Mouse (Mus musculus) 3T3-L1 (cell line): ENCODE data around the gene Rab37.

Source experiments
- DNase-seq: peaks from one replicate; pipeline ENCODE4 v3.0.0-alpha.2; 2015; ENCODE audit warnings: low read depth, low spot score

The Rab37 gene

DNA sequence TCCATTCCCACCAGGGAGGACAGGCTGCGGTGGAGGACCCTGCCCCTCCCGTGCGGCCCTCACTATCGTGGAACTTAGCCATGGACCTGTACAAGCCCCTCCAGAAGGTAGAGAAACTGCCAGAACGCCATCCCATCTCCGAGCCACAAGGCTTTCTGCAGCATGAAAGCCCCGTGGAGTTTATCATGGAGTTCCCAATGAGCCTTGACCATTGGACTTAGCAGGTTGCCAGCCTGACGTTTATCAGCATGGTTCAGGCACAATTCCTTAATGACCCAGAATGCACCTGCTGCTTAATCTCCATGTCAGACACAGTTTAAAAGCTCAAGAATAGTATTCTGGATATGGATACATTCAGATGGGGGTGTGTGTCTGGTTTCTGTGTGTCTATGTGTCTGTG, 6.2 kb upstream of the Rab37 start:
- DNase-seq: no peak

DNA sequence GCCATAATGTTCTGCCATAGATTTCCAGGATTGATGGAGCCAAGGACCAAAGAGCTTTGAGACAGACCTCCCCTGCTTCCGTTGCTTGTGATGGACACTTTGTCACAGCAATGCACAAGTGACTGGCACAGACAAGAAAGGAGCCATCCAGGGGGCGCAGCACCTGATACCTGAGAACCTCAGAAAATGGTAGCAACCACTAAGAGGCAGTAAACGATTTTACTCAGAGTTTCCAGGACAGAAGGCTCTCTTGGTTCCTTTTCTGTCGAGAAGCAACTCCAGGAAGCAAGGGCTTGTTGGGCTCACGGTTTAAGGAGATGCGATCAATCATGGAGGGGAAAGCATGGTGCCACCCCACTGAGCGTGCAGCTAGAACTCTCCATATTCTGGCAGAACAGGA, 5.0 kb upstream of the Rab37 start:
- DNase-seq: no peak

DNA sequence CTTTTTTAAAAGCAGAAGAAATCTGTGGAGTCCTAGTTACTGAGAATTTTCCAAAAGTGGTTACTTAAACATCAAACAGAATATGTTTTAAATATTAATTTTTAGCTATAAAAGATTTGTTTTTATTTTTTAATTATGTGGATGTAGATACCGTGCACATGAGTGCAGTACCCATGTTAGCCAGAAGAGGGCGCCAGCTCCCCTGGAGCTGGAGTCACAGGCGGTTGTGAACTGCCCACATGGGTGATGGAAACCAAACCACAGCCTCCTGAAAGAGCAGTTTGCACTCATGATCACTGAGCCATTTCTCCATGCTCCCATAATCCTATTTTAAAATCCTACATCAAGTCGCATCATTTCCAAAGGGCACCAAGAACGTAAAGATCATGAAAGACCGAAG, 1.4 kb upstream of the Rab37 start:
- DNase-seq: no peak

DNA sequence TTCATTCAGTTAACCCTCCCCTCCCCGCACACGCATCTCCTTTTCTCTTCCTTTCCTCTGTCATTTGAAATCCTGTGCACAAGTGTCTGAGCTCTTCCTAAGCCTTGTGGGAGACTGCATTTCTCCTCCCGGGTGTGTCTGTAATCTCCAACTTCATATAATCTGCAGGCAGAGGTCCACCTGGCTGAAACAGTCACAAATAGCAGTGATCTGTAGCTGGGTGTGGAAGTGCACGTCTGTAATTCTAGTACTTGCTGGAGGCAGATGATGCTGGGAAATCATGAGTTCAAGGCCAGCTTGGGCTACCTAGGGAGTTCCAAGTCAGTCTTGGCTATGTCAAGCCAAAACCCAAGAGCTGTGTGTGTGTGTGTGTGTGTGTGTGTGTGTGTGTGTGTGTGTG, 909 bp downstream of the Rab37 start:
- no peak for DNase-seq

DNA sequence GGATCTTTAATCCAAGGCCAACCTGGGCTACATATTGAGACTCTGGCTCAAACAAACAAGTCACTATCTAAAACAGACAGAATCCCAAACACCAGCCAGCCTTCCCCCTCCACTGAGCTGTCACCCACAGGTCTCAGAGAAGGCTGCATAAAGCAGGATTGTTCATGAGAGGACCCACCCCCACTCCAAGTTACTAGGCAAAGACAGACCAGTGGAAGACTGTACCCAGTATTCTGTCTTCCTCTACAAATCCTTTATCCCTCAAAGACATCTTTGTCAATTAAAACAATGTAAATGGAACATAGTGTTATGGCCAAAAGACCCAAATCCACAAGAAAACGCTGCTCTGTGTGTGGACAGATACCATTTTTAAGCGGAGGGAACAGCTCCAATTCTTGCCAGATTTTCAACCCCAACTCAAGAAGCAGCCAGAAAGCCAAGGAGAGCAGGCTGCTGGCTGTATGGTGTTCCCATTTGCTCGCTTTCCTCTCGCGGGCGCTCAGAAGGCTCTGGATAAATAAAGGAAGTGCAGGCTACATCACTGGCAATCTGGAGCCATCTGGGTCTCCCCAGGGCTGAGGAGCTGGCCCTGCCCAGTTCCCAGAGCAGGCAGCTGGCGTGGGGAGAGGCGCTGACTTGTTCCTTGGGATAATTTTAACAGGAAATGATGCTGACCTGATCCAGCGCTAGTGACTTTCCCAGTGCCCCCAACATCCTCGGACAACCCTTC, 7.1 kb downstream of the Rab37 start:
- no peak for DNase-seq

DNA sequence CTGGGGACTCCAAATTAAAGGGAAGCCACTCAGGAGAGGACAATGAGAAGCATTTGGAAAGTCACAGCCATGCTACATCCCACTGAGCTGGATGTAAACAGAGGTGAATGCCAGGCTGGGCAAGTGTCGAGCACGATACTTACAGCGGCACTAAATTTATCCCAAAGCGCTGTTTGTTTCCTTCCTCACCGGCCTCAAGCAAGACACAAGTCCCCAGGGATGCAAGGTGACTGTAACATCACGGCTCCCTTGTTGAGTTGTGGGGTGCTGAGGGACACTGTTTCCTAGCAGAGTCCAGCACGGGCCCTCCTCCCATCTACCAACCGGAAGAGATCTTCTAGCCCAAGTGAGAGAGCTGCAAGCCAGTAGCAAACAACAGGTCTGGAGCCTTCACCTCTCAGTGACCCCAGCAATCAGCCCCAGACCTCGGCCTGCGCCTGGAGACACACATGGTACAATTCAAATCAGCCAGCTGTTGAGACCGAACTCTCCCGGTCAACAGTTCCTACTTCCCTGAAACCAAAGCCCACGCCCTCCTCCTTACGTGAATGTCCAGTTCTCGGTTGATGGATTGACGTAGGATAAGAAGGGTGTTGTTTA, 8.1 kb downstream of the Rab37 start:
- no peak for DNase-seq

DNA sequence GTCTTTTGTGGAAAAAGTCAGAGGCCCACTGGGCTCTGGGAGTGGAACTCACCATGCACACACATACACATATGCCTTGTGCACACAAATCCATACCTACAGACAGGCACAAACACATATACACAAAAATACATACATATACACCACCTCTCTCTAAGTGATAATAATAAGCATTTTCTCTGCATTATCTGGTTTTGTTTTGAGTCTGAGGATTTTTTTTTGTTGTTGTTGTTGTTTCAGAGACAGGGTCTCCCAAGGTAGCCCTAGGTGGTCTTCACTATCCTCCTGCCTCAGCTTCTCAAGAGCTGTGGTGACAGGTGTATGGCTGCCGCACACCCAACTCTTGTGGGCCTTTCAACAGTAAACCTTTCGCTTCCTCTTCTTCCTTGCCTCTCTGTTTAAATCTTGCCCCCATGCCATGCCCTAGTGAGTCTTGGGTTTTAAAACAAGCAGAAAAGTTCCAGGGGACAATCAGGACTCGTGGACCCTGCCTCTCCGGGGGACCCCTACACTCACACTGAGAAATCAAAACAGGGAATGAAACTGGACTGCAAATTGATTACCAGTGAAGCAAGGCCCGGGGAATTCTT, 8.9 kb downstream of the Rab37 start:
- no peak for DNase-seq

DNA sequence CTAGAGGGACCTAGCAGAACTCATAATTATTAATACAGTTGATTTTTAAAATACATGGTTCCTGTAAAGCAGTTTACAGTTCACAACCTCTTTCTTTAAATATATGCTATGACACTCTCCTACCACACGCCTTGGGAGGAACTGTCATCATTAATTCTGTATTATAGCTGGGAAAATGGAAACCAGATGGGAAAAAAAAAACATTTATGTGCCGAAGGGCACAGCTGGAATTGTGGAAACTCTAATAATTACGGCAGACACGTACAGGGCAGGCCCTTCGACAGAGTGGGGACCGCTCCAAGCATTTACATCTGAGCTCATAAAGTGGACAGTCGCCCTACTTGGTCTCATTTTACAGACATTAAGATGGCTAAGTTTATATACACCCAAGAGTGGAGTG, 9.5 kb downstream of the Rab37 start:
- peak; percentile 17 for DNase-seq

DNA sequence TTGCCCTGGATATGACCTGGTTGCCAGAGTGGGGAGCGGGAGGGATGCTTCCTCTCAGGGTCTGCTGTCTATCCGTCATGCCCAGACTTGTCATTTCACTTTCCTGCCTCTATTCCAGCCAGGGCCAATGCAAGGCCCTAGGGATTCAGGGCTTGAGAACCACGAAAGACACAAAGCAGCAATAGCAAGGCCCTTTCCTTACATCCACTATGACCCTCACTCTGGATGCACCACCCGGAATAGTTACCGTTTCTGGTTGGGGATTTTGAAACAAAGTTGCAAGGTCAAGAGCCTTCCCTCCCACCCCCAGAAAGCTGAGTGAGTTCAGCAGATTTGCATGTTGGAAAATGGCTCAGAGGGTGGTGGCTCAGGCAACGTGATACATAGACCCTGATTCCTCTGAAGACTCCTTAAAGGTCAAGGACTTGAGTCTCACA, 10.4 kb downstream of the Rab37 start:
- DNase-seq: no peak

DNA sequence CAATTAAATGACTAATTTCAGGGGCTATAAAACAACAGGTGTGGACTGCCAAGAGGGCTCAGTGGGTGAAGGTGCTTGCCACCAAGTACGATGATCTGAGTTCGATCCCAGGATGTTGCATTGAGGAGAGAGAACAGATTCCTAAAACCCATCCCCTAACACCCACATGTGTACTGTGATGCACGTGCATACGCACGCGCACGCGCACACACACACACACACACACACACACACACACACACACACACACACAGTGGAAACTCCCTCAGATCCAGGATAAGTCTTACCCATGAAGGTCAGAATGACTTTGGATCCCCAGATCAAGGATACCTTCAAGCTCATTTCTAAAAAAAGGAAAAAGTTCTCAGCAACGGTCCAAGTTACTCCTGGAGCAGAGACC, 10.9 kb downstream of the Rab37 start:
- DNase-seq: no peak

DNA sequence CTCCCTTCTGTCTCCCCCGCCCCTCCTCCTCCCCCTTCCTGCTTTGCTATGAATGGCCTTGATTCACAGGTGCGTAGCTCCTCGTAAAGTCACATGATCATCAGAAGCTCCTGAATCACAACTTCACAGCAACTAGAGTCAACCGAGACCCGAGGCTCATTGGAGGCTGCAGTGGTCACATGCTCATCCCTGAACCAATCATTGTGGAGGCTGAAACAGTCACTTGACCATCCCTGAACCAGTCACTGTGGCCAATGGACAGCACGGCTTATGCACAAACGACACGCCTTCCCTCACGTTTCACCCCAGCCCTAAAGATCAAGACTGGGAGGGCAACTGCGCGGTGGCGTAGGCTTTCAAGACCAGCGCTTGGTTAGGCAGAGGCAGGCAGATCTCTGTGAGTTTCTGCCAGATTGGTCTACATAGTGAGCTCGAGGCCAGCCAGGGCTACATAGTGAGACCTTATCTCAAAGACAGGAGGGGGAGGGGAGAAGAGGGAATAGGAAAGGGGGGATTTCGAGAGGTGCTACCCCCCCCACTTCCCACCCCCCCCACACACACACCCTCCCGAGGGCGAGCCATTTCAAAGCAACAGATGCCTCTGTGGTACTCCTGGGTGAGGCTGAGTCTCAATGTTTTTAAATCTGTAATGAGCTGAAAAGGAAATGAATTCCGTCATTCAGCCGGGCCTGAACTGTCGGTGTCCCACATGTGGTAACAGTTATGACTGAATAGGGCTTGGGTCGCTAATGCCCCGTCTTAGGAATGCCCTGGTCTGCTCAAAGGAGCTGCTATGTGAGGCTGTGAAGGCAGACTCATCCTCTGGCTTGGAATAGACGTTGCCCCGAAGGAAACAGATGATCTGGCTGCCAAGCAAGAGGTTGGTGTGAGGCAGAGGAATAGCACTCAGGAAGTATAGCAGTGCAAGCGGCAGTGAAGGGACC, 12.5 kb downstream of the Rab37 start:
- peak; percentile 5 for DNase-seq

DNA sequence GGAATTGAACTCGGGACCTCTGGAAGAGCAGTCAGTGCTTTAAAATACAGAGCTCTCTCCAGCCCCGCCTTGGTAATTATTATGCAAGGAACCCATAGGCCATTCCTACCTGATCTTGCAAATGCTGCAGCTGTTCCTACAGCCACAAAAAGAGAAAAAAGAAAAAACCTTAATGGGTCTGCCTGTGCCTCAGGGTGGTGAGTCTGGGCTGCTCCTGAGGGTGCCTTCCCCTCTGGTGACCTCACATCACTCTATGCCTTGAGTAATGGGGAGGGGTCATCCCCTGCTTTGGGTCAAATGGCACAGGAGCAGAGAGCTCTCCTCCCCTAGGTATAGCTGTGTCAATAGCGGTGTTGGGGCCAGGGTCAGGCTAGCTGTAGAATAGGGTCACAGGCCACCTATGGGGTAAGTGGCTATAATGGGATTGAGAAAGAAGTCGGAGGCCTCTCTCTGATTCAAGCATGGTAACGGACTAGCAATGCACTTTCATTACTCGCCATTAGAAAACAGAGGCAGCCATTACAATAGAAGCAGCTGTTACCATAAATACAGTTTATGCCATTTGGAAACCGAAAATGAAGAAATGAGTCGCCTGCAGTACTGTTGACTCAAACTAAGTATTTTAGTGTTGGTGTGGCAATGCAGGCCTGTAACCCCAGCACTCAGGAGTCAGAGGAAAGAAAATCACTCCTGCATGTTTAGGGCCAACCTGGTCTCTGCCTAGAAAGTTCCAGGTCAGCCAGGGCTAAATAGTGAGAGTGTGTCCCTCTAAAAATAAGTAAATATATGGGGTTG, 13.7 kb downstream of the Rab37 start:
- DNase-seq: no peak

DNA sequence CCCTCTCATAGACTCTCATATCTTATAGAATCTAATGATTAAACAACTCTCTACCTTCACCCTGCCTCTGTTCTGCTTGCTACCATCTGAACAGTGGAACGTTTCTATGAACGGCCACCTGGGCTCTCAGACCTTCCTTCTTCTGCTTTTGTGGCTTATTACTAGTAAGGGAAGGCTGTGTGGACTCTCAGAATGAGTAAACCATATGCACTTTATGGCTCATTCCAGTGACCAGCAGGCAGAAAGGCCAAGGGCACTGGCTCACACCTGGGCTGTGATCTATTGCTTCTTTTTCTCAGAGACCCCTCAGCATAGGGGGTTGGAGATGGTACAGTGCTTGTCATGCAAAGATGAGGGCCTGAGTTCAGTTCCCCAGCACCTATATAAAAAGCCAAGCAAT, 15.4 kb downstream of the Rab37 start:
- no peak for DNase-seq

DNA sequence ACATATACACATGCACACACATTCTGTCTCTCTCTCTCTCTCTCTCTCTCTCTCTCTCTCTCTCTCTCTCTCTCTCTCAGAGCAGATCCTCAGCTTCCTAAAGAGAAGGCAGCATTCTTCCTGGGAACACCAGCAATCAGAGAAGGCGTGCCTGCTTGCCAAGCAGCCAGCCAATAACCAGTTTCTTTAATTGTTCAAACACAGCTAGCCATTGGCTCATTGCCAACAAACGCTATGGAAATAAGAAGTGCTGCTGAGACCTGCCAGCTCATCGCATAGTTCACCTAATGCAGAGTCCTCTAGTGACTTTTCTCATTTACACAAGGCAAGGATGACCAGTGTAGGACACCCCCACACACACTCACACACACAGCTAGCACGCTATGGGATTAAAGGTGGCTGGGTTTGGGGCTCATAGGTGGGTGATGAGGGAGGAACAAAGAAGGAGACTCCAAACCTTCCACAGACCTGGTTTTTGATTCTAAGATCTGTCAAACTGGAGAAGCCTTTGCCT, 16.2 kb downstream of the Rab37 start:
- DNase-seq: no peak

DNA sequence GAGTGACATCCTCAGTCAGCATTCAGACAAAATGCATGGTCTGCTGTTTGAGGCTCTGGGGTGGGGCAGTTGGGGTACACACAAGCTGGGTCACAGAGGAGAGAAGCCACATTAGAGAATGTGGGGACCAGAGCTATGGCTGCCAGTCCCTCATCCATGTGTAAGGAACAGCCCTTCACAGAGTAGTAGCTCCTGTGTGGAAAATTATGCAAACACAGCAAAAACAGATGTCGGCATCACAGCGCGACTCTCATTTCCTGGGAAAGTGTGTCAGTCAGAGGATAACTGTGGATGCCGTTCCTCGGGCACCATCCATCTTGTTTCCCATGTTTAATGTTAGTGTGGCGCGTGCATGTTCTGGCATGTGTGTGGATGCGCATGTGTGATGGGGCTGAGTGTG, 16.9 kb downstream of the Rab37 start:
- DNase-seq: no peak

DNA sequence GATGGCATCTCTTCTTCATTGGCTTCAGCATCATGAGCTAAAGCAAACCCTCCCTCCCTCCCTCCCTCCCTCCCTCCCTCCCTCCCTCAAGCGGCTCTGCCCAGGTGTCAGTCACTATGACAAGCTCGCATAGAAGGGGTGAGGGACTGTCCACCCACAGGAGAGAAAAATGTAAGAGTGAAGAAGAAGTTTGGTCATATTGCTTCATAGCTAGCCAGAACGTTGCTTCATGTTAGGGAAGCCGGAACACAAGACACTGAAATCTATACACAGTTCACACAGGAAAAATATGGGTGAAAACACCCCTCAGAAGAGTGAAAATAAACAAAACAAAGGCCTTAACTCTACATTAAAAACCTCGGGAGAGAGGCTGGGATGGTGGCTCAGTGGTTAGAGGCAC, 19.0 kb downstream of the Rab37 start:
- DNase-seq: no peak

DNA sequence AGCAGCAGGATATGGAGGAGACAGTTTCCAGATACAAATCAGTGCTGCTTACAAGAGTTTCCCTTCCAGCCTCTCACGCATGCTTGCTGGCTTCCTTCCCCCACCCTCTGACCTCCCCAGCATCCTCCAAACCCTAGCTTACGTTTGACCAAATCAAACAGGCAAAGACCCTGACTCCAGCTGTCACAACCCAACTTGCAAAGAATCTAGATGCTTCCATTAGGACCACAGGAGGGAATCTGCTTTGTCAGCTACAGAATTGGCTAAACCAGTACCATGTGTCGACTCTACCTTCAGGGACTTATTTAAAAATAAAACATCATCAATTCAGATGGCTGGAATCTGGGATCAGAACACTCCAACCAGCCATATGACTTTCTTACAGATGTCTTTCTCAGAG, 21.0 kb downstream of the Rab37 start:
- DNase-seq: no peak

DNA sequence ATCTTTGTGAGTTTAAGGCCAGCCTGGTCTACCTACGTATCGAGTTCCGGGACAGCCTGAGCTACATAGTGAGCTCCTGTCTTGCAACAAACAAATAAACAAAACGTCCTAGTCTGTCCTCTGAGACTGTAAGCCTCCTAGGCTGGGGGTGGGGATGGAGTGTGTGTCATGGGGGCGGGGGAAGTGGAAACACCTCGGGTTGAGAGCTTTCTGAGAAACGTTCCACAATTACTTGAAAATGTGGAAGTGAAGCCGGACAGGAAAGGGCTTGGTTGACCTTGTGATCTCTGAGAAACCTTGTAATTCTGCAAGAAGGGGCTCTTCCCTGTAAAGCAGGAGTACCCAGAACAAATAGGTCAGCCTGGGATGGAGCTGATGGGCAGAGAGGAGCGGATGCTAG, 28.2 kb downstream of the Rab37 start:
- no peak for DNase-seq

DNA sequence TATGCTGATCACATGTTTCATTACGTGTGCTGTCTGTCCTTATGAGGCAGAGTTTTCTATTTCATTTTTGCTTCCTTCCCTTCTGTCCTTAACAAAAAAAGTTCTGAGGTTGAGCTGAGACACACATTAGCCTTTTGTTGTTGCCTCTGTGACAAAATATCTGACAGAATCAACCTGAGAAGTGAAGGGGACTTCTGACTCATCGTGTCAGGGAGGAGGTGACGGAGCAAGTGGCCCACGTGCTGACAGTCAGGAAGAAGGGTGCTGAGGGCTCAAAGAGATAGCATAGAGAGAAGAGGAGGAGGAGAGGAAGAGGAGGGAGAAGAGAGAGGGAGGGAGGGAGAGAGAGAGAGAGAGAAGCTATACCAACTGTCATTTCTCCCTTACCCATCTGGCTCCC, 37.3 kb downstream of the Rab37 start:
- DNase-seq: no peak

DNA sequence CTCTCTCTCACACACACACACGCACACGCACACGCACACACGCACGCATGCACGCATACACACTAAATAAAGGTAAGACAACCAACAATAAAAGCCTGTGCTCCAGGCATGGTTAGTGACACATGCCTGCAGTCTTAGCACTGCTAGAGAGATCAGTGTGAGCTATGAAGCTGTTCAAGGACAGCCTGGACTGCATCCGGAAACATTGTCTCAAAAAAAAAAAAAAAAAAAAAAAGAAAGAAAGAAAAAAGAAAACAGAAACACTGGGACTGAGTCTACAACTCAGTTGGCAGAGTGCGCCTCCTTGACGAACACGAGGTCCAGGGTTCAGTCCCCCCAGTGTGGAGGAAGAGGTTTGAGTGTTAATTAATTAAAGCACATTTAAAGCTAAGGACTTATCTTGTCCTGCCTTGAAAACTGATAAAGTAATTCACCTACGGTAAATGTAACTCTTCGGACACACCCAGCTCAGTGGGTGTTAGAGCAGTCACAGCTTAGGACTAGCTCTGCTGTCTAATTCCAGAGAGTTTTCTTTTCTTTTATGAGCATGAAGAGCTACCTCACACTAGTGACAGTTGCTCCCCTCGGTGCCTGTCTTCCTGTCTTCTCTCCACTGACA, 38.4 kb downstream of the Rab37 start:
- DNase-seq: no peak
